Mouse (Mus musculus) fibroblast of lung, adult 2 months (primary cell): ENCODE measurements around the gene Ide.

Source experiments
- DNase-seq: peaks from one replicate; pipeline ENCODE4 v3.0.0-alpha.2; 2011; ENCODE audit warnings: low read depth

Ide gene

DNA sequence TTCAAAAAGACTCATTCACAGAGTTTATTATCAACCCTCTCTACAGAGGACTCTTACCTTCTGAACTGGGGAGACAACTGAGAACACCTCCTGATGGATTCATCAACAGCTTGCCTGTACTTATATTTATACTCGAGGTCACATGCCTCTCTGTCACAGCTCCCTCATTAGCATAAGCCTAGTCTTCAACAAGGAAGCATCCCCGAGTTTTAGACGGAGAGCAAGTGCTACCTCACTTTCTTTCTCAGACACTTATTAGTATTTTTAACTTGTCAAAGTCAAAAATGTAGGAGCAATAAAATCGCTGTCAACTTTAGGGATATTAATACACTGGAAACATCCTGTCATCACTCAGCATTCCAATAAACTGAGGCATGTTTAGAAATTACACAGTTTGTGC is at the start of gene Ide:
Ide (minus strand) TSS at position 101 of the 400 bp plus-strand sequence.
- no peak for DNase-seq

DNA sequence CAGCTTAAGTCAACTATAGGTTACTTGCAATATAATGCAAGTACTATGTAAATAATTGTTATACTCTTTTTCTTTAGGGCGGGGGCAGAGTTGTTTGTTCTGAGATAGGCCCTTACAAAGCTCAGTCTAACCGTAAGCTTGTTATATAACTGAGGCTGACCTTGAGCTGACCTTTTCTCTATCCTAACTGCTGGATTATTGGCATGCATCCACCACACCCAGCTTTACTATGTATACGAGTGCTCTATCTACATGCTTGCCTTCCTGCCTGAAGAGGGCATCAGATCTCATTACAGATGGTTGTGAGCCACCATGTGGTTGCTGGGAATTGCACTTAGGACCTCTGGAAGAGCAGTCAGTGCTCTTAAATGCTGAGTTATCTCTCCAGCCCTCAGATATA is 48.5 kb upstream of the Ide start:
- no peak for DNase-seq

DNA sequence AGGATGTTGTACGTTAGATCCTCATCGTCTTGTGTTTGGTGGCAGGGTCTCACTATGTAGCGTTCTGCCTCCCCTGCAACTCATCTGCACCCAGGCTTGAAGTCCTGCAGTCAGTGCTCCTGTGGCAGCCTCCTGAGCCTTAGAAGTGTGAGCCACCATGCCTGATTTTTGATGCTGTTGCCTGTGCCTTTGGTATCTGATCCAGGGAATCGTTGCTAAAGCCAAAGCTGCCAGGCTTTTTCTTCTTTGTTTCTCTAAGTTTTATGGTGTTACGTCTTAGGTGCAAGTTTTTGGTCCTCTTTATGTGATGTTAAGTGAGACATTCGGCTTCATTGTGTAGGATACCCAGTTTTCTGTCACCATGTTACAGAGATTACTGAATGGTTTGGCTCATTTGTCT is 41.2 kb upstream of the Ide start:
- DNase-seq, result no peak

DNA sequence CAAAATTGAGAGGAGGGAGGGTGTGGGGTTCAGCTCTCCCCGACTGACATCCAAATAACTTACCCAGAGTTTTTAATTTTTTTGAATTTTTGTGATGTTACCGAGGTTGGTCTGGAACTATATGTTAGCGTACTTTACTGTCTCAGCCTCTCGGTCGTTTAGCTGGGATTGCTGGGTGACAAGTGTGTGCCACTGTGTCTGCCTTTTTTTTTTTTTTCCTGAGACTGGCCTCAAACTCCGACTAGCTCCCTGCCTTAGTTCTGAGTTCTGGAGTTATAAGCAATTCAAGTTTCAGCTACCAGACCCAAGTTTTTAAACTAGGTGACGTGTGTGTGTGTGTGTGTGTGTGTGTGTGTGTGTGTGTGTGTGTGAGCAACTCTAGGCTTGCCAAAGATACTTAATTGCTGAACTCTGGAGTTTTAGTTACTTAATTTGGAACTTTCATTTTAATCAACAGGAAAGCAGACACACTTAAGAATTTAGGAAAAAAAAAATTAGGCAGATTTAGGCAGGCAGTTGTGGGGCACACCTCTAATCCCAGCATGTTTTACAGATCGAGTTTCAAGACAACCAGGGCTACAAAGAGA is 39.8 kb upstream of the Ide start:
- DNase-seq, result no peak

DNA sequence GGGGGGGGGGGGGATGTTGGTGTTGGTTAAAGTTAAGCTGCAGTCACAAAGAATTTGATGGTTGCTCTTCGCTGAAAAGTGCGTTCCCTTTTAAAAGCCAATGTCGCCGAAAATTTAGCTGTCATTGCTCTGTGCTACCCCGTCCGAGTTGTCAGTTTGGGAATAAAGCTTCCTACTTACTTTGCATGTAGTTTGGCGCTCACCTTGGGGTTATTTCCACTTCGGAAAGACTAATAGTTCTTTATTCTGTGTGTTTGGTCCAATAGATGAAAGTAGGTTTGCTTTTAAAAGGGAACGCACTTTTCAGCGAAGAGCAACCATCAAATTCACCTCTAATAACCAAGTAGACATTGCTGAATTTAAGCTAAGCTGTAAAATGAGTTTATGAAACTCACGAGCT is 39.2 kb upstream of the Ide start:
- no peak for DNase-seq

DNA sequence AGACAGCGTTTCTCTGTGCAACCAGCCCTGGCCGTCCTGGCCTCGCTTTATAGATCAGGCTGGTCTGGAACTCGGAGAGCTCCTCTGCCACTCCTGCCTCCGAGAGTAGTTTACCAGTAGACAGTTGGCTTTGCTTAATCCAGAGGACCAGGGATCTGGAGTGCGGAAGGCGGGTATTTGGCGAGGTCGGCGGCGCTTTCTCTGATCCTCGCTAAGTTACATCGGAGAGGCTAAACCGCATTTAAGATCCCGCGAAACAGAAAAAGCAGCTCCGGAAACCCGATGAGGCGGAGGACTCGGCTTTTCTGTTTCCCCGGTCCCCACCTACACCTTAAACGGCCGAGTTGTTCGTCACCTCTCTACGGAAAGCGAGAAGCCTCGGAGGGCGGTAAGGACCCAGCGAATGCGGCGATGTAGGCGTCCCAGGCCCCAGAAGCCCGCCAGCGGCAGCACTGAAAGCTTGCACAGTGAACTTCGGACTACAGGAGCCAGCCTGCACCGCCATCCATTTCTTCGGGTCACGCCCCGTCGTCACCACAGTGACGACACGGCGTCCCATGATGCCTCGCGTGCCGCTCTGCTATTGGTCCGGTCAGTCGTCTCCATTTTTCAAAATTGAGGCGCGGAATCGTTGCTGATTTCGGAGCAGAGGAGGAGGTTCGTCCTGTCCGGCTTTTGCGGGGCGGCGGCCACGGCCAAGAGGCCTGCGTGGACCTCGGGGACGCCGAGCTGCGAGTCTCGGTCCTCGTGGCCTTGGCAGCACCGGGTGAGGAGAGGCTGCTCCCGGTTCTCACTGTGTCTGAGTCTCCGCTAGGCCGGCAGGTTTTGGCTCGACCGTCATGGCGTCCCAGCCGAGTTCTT is 38.3 kb upstream of the Ide start, which contains the start of gene Kif11:
Kif11 (plus strand) TSS at position 649 of the 861 bp plus-strand sequence.
- peak; percentile 98 for DNase-seq

DNA sequence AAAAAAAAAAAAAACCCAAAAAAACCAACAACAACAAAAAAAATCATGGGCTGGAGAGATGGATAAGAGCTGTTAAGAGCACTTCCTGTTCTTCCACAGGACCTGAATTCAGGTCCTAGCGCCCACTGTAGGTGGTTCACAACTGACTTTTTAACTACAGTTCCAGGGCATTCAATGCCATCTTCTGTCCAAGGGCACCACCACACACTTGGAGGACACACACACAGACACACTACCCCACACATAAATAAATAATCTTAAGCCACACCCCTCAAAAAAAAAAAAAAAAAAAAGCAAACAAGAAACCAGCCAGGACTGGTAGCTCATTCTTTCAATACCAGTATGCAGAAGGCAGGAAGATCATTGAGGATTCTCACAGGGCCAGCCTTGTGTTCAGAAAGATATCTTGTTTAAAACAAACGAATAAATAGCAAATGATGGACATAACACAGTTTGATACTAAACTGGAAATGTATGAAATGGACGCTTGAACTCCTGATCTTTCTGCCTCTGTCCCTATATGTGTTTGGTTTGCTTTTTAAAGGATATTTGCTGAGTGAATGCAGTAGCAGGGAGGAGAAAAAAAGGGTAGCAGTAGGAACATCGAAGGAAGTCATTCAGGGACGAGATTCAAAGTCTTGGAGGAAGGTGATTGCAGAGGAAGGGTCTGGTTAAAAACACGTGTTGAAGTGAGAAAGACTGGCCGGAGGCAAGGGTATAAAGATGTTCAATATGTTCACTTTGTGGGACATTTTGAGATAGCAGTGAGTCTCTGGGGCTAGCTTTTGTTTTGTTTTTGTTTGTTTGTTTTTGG is 37.5 kb upstream of the Ide start:
- no peak for DNase-seq

DNA sequence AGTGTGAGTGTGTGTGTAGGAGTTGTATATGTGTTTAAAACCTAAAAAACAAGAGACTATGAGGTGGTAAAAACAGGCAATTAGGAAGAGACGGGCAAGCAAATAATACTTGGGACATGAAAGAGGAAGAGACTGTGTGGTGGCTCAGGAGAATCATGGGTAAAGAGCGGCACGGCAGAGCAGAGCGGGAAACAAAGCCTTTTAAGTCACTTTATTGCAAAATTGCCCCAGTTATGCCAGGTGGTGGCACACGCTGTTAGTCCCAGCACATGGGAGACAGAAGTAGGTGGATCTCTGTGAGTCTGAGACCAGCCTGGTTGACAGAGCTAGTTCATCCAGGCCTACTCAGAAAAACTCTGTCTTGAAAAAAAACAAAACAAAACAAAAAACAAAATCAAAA is 32.7 kb upstream of the Ide start:
- DNase-seq, result no peak

DNA sequence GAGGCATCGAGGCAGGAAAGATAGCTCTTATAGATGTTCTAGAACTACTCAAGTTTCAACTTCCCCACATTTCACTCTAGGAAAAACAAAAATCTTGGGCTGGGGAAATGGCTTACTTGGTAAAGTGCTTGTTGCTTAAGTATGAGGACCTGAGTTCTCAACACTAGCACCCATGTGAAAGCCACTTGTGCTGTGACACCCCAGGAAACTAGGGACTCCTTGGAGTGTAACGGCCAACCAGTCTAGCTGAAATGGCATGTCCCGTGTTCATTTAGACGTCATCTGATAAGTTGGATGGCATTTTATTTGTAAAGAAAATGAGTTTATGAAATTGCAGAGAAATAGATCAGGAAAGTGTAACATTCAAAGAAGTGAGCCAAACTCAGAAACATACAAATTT is 32.3 kb upstream of the Ide start:
- no peak for DNase-seq

DNA sequence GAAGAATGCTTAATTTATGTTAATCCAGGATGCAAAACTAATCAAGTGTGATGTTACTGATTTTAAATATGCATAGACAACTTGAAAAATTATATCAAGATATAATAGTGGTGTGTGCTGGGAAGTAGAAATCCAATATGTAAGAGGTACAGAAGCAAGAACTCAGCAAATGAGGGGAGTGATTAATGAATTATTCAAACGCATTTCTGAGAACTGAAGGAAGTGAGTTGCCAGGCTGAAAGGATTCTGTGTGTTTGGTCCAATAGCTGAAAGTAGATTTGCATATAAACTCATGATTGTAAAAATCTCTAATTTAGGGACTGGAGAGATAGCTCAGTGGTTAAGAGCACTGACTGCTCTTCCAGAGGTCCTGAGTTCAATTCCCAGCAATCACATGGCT is 31.3 kb upstream of the Ide start:
- DNase-seq, result no peak

DNA sequence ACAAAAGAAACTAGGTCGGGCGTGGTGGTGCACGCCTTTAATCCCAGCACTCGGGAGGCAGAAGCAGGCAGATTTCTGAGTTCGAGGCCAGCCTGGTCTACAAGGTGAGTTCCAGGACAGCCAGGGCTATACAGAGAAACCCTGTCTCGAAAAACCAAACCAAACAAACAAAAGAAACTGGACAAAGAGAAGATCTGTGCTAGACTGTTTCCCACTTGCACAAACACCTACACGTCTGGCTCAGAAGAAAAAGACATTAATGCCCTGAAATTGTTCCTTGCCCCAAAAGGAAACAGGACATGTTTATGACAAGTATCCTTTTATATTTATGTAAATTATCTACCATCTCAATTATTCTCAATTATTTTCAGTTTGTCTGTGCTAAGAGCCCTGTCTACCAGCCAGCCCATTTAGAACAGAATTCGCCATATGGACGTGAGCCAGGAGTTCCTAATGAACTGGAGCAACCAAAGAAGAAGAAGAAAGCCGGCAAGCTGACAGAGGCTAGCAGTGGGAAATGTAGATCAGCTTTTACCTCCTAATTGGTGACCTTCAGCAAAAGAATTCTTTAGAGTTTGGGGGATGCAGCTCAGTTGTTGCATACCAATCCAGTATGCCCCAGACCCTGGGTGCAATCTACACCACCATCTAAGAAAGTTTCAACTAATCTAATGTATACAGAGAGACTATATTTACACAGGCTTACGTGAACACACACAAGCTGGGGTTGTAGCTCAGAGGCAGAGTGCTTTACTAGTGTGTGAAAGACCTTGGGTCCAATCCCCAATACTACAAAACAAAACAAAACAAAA is 25.7 kb upstream of the Ide start:
- no peak for DNase-seq

DNA sequence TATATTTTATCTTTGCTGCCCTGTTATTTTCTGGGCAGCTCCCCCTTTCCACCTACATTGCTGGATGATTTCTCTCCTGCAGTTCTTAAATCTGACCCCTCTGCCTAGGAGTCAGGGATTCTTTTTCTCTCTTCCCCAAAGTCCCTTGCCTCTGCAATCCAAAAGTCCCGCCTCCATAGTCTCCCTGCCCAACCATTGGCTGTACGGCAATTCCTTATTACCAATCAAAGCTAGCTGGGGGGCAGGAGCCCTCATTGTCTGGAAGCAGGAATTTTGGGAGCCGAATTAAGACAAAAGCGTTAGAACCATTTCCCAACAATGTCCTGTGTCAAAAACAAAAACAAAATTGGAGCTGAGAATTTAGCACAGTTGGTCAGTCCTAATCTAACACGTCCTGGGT is 24.9 kb upstream of the Ide start:
- no peak for DNase-seq

DNA sequence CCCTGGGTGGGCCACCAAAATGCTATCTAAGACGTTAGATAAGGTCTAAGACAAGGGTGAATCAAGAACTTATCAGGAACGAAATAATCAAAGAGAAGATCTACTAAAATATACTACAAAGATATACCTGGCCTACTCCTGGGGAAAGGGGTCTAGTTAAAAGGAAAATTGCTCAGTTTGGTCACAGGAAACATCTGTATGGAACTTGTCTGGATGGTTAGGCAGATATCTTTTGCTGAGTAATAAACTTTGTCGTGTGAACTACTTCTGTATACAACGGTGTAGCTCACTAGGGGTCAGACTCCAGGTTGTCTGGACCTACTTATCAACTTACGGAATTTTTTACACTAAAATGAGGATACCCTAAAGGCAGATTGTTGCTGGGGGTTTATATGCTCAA is 22.4 kb upstream of the Ide start:
- DNase-seq, result no peak

DNA sequence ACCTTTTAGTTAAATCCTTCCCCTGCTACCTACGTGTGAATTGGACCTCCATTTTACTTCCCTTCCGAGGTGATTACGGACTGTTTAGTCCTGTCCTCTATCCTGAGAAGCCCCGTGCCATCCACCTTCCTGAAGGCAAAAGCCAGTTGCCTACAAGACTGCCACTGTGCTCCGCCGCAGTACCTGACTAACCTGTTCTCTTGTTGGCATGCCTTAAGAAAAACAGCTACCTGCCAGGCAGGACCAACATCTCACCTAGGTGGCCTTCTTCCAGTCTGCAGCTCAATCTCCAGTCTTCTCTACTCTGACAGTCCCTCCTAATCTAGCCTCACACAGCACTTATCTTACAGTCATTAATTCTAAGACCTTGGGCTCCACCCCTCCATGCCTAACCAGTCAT is 15.7 kb upstream of the Ide start:
- no peak for DNase-seq

DNA sequence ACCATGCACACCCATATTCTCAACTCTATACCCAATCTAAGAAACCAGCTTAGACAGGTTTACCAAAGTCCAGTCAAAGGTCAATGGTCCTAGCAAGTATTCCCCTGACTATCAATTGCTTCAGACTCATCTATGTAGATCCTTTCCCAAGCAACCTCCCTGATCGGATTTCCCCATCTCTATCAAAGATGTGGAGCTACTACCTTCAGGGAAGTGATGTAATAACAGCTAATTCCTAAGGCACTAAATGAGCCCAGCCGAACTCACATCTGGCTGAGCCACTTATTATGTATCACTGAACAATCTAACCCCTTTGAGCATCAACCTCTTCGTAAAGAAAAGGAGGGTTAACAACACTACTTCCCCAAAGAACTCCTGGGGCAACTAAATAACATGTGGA is 15.1 kb upstream of the Ide start:
- no peak for DNase-seq

DNA sequence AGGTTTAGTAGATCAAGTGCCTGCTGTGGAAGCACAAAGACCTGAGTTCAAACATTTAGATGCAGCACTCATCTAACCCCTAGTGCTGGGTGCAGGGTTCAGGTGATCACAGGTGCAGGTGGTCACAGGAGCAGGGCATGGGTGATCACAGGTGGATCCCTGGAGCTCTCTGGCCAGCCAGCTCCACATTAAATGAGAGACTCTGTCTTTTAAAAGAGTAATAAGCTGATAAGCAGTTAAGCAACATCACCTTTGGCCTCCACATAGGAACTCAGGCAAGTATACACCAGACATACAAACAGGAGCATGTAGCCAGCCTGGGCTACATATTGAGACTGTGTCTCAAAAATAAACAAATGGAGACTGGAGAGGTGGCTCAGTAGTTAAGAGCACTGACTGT is 11.3 kb upstream of the Ide start:
- DNase-seq, result no peak

DNA sequence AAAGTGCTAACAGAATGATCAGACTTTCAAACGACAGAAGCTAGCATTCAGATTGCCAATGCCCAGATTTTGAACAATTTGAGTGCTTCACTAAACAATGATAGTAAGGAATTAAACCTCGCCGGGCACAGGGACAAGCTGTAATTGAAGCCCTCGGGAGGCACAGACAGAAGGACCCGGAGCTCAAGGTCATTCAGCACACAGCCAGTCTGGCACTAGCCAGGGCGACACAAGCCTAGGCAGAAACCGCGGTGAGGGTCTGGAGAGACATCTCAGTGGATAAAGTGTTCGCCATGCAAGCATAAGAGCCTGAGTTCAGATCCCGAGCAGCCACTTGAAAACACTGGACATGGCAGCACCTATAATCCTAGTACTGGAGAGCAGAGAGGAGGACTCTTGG is 10.7 kb upstream of the Ide start:
- no peak for DNase-seq

DNA sequence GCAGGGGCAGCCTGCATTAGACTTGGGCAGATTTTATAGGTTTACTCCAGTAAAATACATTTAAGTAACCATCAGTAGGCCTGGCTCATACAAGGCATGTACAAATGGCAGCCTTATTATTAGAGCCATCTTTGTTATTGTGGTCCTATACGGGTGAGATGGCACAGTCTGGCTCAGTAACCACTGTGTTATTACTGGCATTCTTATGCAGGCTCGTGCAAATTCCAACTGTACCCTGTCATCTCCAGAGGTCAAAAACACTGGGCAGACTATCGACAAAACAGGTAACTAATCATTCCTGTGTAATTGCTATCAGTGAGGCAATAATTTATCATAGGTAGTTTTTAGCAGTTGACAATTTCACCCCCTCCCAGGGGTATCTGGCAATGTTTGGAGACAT is 8.6 kb upstream of the Ide start:
- peak; percentile 17 for DNase-seq

DNA sequence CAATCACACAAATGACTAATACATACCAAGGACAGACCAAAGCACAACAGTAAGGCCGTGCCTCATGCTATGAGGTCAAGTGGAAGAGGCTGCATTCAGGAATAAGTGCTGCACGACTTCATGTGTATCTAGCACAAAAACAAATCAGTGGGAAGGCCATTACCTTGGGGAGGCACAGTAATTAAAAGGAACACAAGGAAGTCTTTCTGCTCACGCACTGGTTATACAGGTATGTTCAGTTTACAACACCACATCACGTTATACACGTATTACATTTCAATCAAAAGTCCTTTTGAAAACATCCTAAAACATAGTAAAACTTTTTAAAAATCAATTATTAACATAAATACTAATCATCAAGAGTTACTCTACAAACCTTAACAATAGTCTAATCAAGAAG is 6.2 kb upstream of the Ide start:
- no peak for DNase-seq

DNA sequence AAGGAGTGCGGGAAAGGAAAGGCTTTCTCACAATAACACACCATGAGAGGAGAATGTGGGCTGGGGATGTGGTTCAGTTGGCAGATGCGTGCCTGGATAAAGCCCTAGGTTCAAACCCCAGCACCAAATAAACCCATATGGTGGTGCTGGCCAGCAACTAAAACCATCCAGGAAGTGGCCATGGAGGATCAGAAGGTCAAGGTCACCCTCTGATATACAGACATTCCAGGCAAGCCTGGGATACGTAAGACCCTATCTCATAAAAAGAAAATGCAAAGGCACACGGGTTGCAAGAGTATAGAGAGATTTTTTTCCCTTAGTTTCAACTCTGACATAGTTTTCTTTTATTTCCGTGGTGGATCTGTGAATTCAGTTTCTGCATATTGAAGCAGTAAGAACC is 3.3 kb upstream of the Ide start:
- DNase-seq, result no peak

DNA sequence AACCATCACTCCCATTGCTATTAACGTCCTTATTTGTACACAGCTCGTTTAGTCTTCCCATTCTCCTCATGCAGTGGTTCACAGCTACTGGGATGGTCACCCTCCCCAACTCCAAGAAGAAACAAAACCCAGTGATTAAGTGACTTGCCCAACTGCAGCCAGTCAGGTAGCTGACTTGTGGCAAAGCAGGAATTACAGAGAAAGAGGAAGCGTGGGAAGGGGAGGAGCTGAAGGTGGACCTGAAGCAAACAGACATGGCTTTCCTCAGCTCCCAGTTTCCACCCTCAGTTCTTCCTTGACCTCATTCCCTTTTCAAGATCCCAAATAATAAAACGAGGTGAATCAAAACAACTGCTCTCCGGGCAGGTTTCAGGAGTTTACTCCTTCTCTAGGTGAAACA is 2.8 kb upstream of the Ide start:
- no peak for DNase-seq

DNA sequence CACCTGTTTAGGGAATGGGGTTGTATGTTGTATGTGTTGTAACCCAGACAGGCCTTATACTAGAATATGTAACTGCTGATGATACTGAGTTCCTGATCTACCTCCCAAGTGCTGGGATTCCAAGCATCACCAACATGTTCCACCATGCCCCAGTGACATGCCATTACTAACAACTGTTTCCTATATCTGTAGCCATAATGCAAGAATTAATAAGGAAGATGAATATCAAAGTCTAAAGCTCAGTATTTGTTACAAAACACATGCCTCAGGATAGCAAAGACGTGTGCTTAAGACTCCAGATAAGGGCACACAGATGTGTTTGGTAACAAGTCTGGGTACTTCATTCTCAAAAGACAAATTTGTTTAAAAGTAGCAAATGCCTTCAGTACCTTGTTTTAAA is 2.3 kb downstream of the Ide start:
- no peak for DNase-seq
